Mouse (Mus musculus) kidney, embryonic 15.5 days (tissue): ENCODE measurements around the gene 9630041A04Rik. TPM values are rescaled to one million over a fixed set of nuclear protein-coding genes. Genes with fewer than 3 reads are reported as not detected.

Experiments used
- ATAC-seq: fragments of 200-750 bp; cut with Nextera tagmentation; replicated peaks from 2 replicates; pipeline ENCODE4 v1.8.0; 2017; ENCODE audit warnings: moderate TSS enrichment; ENCODE audit not compliant: low FRiP score
- H3K27ac ChIP-seq: fragments of 300-500 bp; sonication (generic); 2 replicates; pipeline ENCODE4 v1.5.1; 2015; ENCODE audit warnings: mild to moderate bottlenecking, inconsistent platforms
- H3K27me3 ChIP-seq: fragments of 300-500 bp; sonication (generic); 2 replicates; pipeline ENCODE4 v1.6.1; 2015; ENCODE audit warnings: inconsistent platforms
- H3K36me3 ChIP-seq: fragments of 300-500 bp; sonication (generic); 2 replicates; pipeline ENCODE4 v1.6.1; 2015; ENCODE audit warnings: inconsistent platforms
- H3K4me1 ChIP-seq: fragments of 300-500 bp; sonication (generic); 2 replicates; pipeline ENCODE4 v1.6.1; 2015; ENCODE audit warnings: inconsistent platforms
- H3K4me2 ChIP-seq: fragments of 300-500 bp; sonication (generic); 2 replicates; pipeline ENCODE4 v1.6.1; 2015; ENCODE audit warnings: moderate library complexity, mild to moderate bottlenecking, inconsistent platforms
- H3K4me3 ChIP-seq: fragments of 300-500 bp; sonication (generic); replicated peaks from 2 replicates; pipeline ENCODE4 v1.5.1; 2015; ENCODE audit warnings: mild to moderate bottlenecking, inconsistent platforms
- H3K9ac ChIP-seq: fragments of 300-500 bp; sonication (generic); 2 replicates; pipeline ENCODE4 v1.6.1; 2015; ENCODE audit warnings: mild to moderate bottlenecking, inconsistent platforms
- H3K9me3 ChIP-seq: fragments of 300-500 bp; sonication (generic); replicated peaks from 2 replicates; pipeline ENCODE4 v1.6.1; 2016; ENCODE audit warnings: inconsistent platforms
- WGBS: fragments of 180-500 bp; shearing (Covaris S2); methylation state at CpG from one replicate; pipeline ENCODE4 v1.1.7; 2015; ENCODE audit warnings: mixed read lengths; 5-methylcytosine and 5-hydroxymethylcytosine counted together
- polyA plus RNA-seq: library from polyadenylated mRNA; unstranded; fragments of >200 nt; fragmentation: Nextera tagmentation; extraction: Ambion mirVana; gene quantifications from 2 replicates; pipeline ENCODE4 v1.2.1, GENCODE M21; 2015

The 9630041A04Rik gene
- not detected in 2 replicates for polyA plus RNA-seq

GRCm38 (mm10) chr9:101861596-101862471, at the start of gene 9630041A04Rik:
TSS of gene 9630041A04Rik (plus strand) at chr9:101861841.
- 69% methylated on average over 15 of the region's 15 CpGs for WGBS
- no peak within 1 kb of the TSS for H3K27ac ChIP-seq
- ATAC-seq, result no peak; the same call in 1 of the 2 replicates
- H3K4me3 ChIP-seq, result no peak within 1 kb of the TSS
- peaks cover 19% of the 10 kb centered on the region for H3K4me1 ChIP-seq
- H3K36me3 ChIP-seq, result no peaks in the 10 kb centered on the region
- no peaks in the 10 kb centered on the region for H3K27me3 ChIP-seq
- no peak within 1 kb of the TSS for H3K9ac ChIP-seq
- H3K9me3 ChIP-seq, result no peaks in the 10 kb centered on the region
- H3K4me2 ChIP-seq, result peak within 1 kb of the TSS; percentile 46

GRCm38 (mm10) chr9:101823896-101824295, 37.7 kb upstream of the 9630041A04Rik start:
- Histone ChIP-seq H3K27ac (no peak overlapping the region), H3K27me3 (no peaks in the 10 kb centered on the region), H3K9me3 (no peaks in the 10 kb centered on the region), H3K36me3 (no peaks in the 10 kb centered on the region), H3K9ac (no peak overlapping the region), H3K4me1 (0 out of 2 replicates have a peak, but pooled peaks cover 3% of the 10 kb centered on the region), H3K4me2 (no peak overlapping the region), H3K4me3 (no peak overlapping the region)
- no peak for ATAC-seq
- 90% methylated on average over 7 of the region's 7 CpGs for WGBS

- Histone ChIP-seq H3K27ac (no peak overlapping the region), H3K4me2 (no peak overlapping the region), H3K9ac (no peak overlapping the region), H3K4me1 (0 out of 2 replicates have a peak, but pooled peaks cover 3% of the 10 kb centered on the region), H3K27me3 (no peaks in the 10 kb centered on the region), H3K9me3 (no peaks in the 10 kb centered on the region), H3K36me3 (no peaks in the 10 kb centered on the region), H3K4me3 (no peak overlapping the region)
- WGBS, result 76% methylated on average over 8 of the region's 8 CpGs
- no peak for ATAC-seq
Measured at GRCm38 (mm10) chr9:101825626-101826025, 36.0 kb upstream of the 9630041A04Rik start.

- ATAC-seq, result no peak
- 82% methylated on average over 2 of the region's 2 CpGs for WGBS
Measured at GRCm38 (mm10) chr9:101833619-101834018, 28.0 kb upstream of the 9630041A04Rik start.

GRCm38 (mm10) chr9:101841101-101841500, 20.5 kb upstream of the 9630041A04Rik start:
- 93% methylated on average over 11 of the region's 11 CpGs for WGBS
- Histone ChIP-seq H3K4me3 (no peak overlapping the region), H3K36me3 (no peaks in the 10 kb centered on the region), H3K9me3 (no peaks in the 10 kb centered on the region), H3K27ac (no peak overlapping the region), H3K27me3 (no peaks in the 10 kb centered on the region), H3K4me1 (no peaks in the 10 kb centered on the region), H3K4me2 (no peak overlapping the region), H3K9ac (no peak overlapping the region)
- ATAC-seq, result no peak

More at GRCm38 (mm10) chr9:101833619-101834018, 28.0 kb upstream of the 9630041A04Rik start:
- Histone ChIP-seq H3K9ac (no peak overlapping the region), H3K4me2 (no peak overlapping the region), H3K4me3 (no peak overlapping the region), H3K9me3 (no peaks in the 10 kb centered on the region), H3K4me1 (no peaks in the 10 kb centered on the region), H3K27me3 (no peaks in the 10 kb centered on the region), H3K36me3 (no peaks in the 10 kb centered on the region), H3K27ac (no peak overlapping the region)

- Histone ChIP-seq H3K4me3 (no peak overlapping the region), H3K4me1 (no peaks in the 10 kb centered on the region), H3K9me3 (no peaks in the 10 kb centered on the region), H3K27me3 (no peaks in the 10 kb centered on the region), H3K9ac (no peak overlapping the region), H3K4me2 (no peak overlapping the region), H3K36me3 (no peaks in the 10 kb centered on the region), H3K27ac (no peak overlapping the region)
- no peak for ATAC-seq
- 79% methylated on average over 4 of the region's 4 CpGs for WGBS
Measured at GRCm38 (mm10) chr9:101843893-101844292, 17.7 kb upstream of the 9630041A04Rik start.

GRCm38 (mm10) chr9:101845691-101846090, 15.9 kb upstream of the 9630041A04Rik start:
- H3K27ac ChIP-seq, result no peak overlapping the region
- 76% methylated on average over 6 of the region's 6 CpGs for WGBS
- H3K4me1 ChIP-seq, result no peaks in the 10 kb centered on the region
- H3K4me2 ChIP-seq, result no peak overlapping the region
- H3K9ac ChIP-seq, result no peak overlapping the region
- H3K27me3 ChIP-seq, result no peaks in the 10 kb centered on the region
- no peak overlapping the region for H3K4me3 ChIP-seq
- no peaks in the 10 kb centered on the region for H3K36me3 ChIP-seq
- no peaks in the 10 kb centered on the region for H3K9me3 ChIP-seq
- ATAC-seq, result no peak

- 27% methylated on average over 12 of the region's 12 CpGs for WGBS
- Histone ChIP-seq H3K36me3 (no peaks in the 10 kb centered on the region), H3K4me1 (peaks cover 19% of the 10 kb centered on the region), H3K9me3 (no peaks in the 10 kb centered on the region), H3K27me3 (no peaks in the 10 kb centered on the region), H3K4me2 (peak overlapping the region; percentile 46), H3K4me3 (no peak overlapping the region), H3K27ac (no peak overlapping the region), H3K9ac (no peak overlapping the region)
- peak; percentile 67 for ATAC-seq
Measured at GRCm38 (mm10) chr9:101862481-101863065, 932 bp downstream of the 9630041A04Rik start.

GRCm38 (mm10) chr9:101863130-101863529, 1.5 kb downstream of the 9630041A04Rik start:
- ATAC-seq, result no peak
- peak overlapping the region; percentile 46 for H3K4me2 ChIP-seq
- no peak overlapping the region for H3K4me3 ChIP-seq
- no peaks in the 10 kb centered on the region for H3K27me3 ChIP-seq
- H3K36me3 ChIP-seq, result no peaks in the 10 kb centered on the region
- H3K9ac ChIP-seq, result no peak overlapping the region
- WGBS, result 59% methylated on average over 5 of the region's 5 CpGs
- no peaks in the 10 kb centered on the region for H3K9me3 ChIP-seq
- peaks cover 19% of the 10 kb centered on the region for H3K4me1 ChIP-seq
- no peak overlapping the region for H3K27ac ChIP-seq

- 94% methylated on average over 6 of the region's 6 CpGs for WGBS
- no peak for ATAC-seq
- H3K9me3 ChIP-seq, result no peaks in the 10 kb centered on the region
Measured at GRCm38 (mm10) chr9:101868593-101868992, 7.0 kb downstream of the 9630041A04Rik start.

GRCm38 (mm10) chr9:101870034-101870433, 8.4 kb downstream of the 9630041A04Rik start:
- no peaks in the 10 kb centered on the region for H3K9me3 ChIP-seq

More at GRCm38 (mm10) chr9:101868593-101868992, 7.0 kb downstream of the 9630041A04Rik start:
- Histone ChIP-seq H3K27ac (no peak overlapping the region), H3K4me1 (no peaks in the 10 kb centered on the region), H3K4me2 (no peak overlapping the region), H3K36me3 (no peaks in the 10 kb centered on the region), H3K9ac (no peak overlapping the region), H3K27me3 (no peaks in the 10 kb centered on the region), H3K4me3 (no peak overlapping the region)

GRCm38 (mm10) chr9:101875306-101875705, 13.7 kb downstream of the 9630041A04Rik start:
- Histone ChIP-seq H3K27me3 (no peaks in the 10 kb centered on the region), H3K36me3 (no peaks in the 10 kb centered on the region), H3K4me2 (no peak overlapping the region), H3K9me3 (no peaks in the 10 kb centered on the region), H3K4me1 (no peaks in the 10 kb centered on the region), H3K27ac (no peak overlapping the region), H3K4me3 (no peak overlapping the region), H3K9ac (no peak overlapping the region)
- WGBS, result 69% methylated on average over 1 of the region's 1 CpGs
- ATAC-seq, result no peak

More at GRCm38 (mm10) chr9:101870034-101870433, 8.4 kb downstream of the 9630041A04Rik start:
- no peak overlapping the region for H3K4me3 ChIP-seq
- WGBS, result 67% methylated on average over 4 of the region's 4 CpGs
- no peak overlapping the region for H3K4me2 ChIP-seq
- no peaks in the 10 kb centered on the region for H3K4me1 ChIP-seq
- H3K9ac ChIP-seq, result no peak overlapping the region
- no peak overlapping the region for H3K27ac ChIP-seq
- ATAC-seq, result no peak
- no peaks in the 10 kb centered on the region for H3K27me3 ChIP-seq
- no peaks in the 10 kb centered on the region for H3K36me3 ChIP-seq
